Mouse (Mus musculus) left cerebral cortex, postnatal 36 days (tissue): Measurements from ENCODE around the gene Adora3. TPM values are rescaled to one million over a fixed set of nuclear protein-coding genes. Genes with fewer than 3 reads are reported as not detected.
A peak's percentile ranks its signal among the peaks of the same experiment; 100 is the strongest.
"Not testable (repeated sequence)": the region's sequence is repeated elsewhere in the genome, so short reads cannot be mapped to it uniquely, and the experiment has no call there.

Source experiments
- DNase-seq, 2 experiments: peaks; one replicate each; pipeline ENCODE4 v3.0.0; 2021 to 2022; ENCODE audit warnings: low spot score in 2 of 2, mixed read lengths in 1 of 2
- intact Hi-C: fragments of 180-260 bp; cut with DNase I; formaldehyde crosslinking; loops from one replicate; pipeline ENCODE4 v1.15.1; 2025
- total RNA-seq, 2 experiments: library from RNA; stranded (reverse); gene quantifications; 2 replicates each; pipeline ENCODE4 v1.2.3; 2021

The Adora3 gene
- total RNA-seq, 2 experiments from 2014 or later, result 0.81 to 1.3 TPM

GRCm38 (mm10) chr3:105898861-105899260 is 28.2 kb downstream of the Adora3 start:
- intact Hi-C loops, result loop anchor here (5.0 to 10.0 kb wide), 3 partner anchors 124 to 227 kb away; no protein-coding TSS in a partner anchor
- no peak for DNase-seq

GRCm38 (mm10) chr3:105899394-105900147 is 28.9 kb downstream of the Adora3 start:
- intact Hi-C loops, result loop anchor here (1.0 to 10.0 kb wide), 4 partner anchors 125 to 227 kb away; partner anchors contain the start of gene Ddx20
- DNase-seq, result peak; percentile 79

- DNase-seq, result no peak
- intact Hi-C loops, result loop anchor here (1.0 kb wide), 1 partner anchor 213 kb away; the partner anchor contains the start of gene Ddx20
These were observed 29.6 kb downstream of the Adora3 start for GRCm38 (mm10) chr3:105900266-105900665.

GRCm38 (mm10) chr3:105900716-105901115 is 30.1 kb downstream of the Adora3 start:
- no peak for DNase-seq
- intact Hi-C loops, result loop anchor here (1.0 kb wide), 1 partner anchor 213 kb away; the partner anchor contains the start of gene Ddx20

GRCm38 (mm10) chr3:105901468-105901867 is 30.8 kb downstream of the Adora3 start:
- DNase-seq, result no peak
- intact Hi-C loops, result no loop called here

- intact Hi-C loops, result no loop called here
- DNase-seq, result no peak
These were observed 33.6 kb downstream of the Adora3 start for GRCm38 (mm10) chr3:105904213-105904612.

GRCm38 (mm10) chr3:105904721-105905120 is 34.1 kb downstream of the Adora3 start:
- no peak for DNase-seq
- intact Hi-C loops, result no loop called here

GRCm38 (mm10) chr3:105907956-105908655 is 37.4 kb downstream of the Adora3 start:
- intact Hi-C loops, result no loop called here
- DNase-seq, result no peak

GRCm38 (mm10) chr3:105908976-105909375 is 38.3 kb downstream of the Adora3 start:
- intact Hi-C loops, result no loop called here

GRCm38 (mm10) chr3:105910519-105911190 is 40.0 kb downstream of the Adora3 start:
- no peak for DNase-seq
- intact Hi-C loops, result no loop called here

More at GRCm38 (mm10) chr3:105908976-105909375, 38.3 kb downstream of the Adora3 start:
- no peak for DNase-seq

- DNase-seq, result no peak
- intact Hi-C loops, result no loop called here
These were observed 41.6 kb downstream of the Adora3 start for GRCm38 (mm10) chr3:105912097-105912880.

- DNase-seq, result no peak
- intact Hi-C loops, result no loop called here
These were observed 43.4 kb downstream of the Adora3 start for GRCm38 (mm10) chr3:105913839-105914681.

- intact Hi-C loops, result no loop called here
- no peak for DNase-seq
These were observed 44.6 kb downstream of the Adora3 start for GRCm38 (mm10) chr3:105915281-105915680.

- intact Hi-C loops, DNase-seq: not testable (repeated sequence)
These were observed 45.8 kb downstream of the Adora3 start for GRCm38 (mm10) chr3:105916455-105916854.

GRCm38 (mm10) chr3:105917656-105918354 is 47.1 kb downstream of the Adora3 start:
- DNase-seq, result no peak
- intact Hi-C loops, result no loop called here

- intact Hi-C loops, result no loop called here
These were observed 47.7 kb downstream of the Adora3 start for GRCm38 (mm10) chr3:105918355-105918745.

GRCm38 (mm10) chr3:105920743-105921142 is 50.1 kb downstream of the Adora3 start:
- DNase-seq, intact Hi-C loops: not testable (repeated sequence)

More at GRCm38 (mm10) chr3:105918355-105918745, 47.7 kb downstream of the Adora3 start:
- DNase-seq, result no peak

GRCm38 (mm10) chr3:105921959-105922358 is 51.3 kb downstream of the Adora3 start:
- DNase-seq, result no peak
- intact Hi-C loops, result no loop called here
